Mouse (Mus musculus) bone marrow, adult 2 months (tissue): ENCODE measurements at regions not wholly inside any gene's neighbourhood (a gene's known extent, or its start where the extent isn't known, plus 50 kb on each side); places are given as distances from the start of the nearest gene placed in this dataset.

ENCODE experiments used
- H3K27ac ChIP-seq: fragments of 200-500 bp; 2 replicates; pipeline ENCODE4 v1.5.1; 2012; ENCODE audit warnings: low read depth, mild to moderate bottlenecking, control low read depth, inconsistent platforms, low read length; ENCODE audit not compliant: control insufficient read depth, poor library complexity, insufficient read depth
- H3K4me1 ChIP-seq: fragments of 200-500 bp; 2 replicates; pipeline ENCODE4 v1.6.1; 2011; ENCODE audit warnings: low read length; ENCODE audit not compliant: control insufficient read depth, insufficient read depth
- H3K4me3 ChIP-seq: fragments of 200-500 bp; replicated peaks from 2 replicates; pipeline ENCODE3; 2011; ENCODE audit warnings: mild to moderate bottlenecking, low read depth, low read length, control low read depth; ENCODE audit not compliant: control insufficient read depth
- CTCF ChIP-seq: fragments of 200-500 bp; IDR thresholded peaks from 2 replicates; pipeline ENCODE4 v1.5.1; 2011; ENCODE audit warnings: low read length, control low read depth; ENCODE audit not compliant: control insufficient read depth, insufficient read depth
- POLR2A ChIP-seq: fragments of 200-500 bp; IDR thresholded peaks from 2 replicates; pipeline ENCODE4 v1.6.1; 2011; ENCODE audit warnings: low read depth, mild to moderate bottlenecking, control low read depth, low read length, borderline replicate concordance; ENCODE audit not compliant: control insufficient read depth
- WGBS: fragments of 180-500 bp; shearing (Covaris S2); methylation state at CpG from one replicate; pipeline ENCODE4 v1.1.7; 2018; 5-methylcytosine and 5-hydroxymethylcytosine counted together

- Histone ChIP-seq H3K4me1 (peaks cover 6% of the 10 kb centered on the region), H3K27ac (no peak overlapping the region), H3K4me3 (no peak overlapping the region)
- WGBS = 68% methylated on average over 5 of the region's 5 CpGs
- TF ChIP-seq CTCF (no peak), POLR2A (no peak)
These were observed 184.8 kb downstream of the Prkcq start for GRCm38 (mm10) chr2:11356714-11357113.

GRCm38 (mm10) chr2:11355594-11355993, 183.7 kb downstream of the Prkcq start:
- Histone ChIP-seq H3K27ac (no peak overlapping the region), H3K4me1 (peaks cover 4% of the 10 kb centered on the region), H3K4me3 (no peak overlapping the region)
- WGBS = 89% methylated on average over 5 of the region's 5 CpGs
- TF ChIP-seq CTCF (no peak), POLR2A (no peak)
